In the genomic region with DNA sequence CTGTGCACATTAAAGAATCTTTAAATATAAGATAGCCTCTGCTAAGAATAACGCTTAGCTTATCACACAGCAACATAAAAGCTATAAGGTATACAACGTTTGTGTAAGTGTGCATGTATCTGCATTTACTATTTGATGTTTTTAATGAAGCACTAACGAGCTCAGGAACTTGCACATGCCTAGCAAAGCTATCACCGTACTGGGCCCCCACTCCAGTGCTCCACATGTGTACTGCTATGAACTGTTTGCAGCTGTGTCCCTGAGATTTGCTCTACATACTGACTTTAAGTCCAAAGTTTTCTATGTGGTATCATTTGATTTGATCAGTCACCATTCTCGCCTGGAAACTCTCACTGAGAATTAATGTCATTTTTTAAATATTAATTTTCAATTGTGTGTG, we compare ENCODE assay signal across 25 mouse cellular contexts. TPM values are rescaled to one million over a fixed set of nuclear protein-coding genes. Genes with fewer than 3 reads are reported as not detected.
DNase-seq lines count a peak whose midpoint lies in the region; ATAC-seq and TF ChIP-seq lines count a peak whose summit lies in the region.
"Had no signal": no experiment of that assay in that cellular context is flagged by ENCODE, and none has a peak within 500 bp of the region (broad histone marks: within the 10 kb centered on the region; RNA-seq: fewer than 3 reads in every experiment).

No protein-coding gene starts in this region.

- H3K4me1 ChIP-seq in forebrain, embryonic 11.5 days (replicated peaks; ENCODE audit: control insufficient read depth, insufficient read depth, low read length), result no peaks in the 10 kb centered on the region
- peaks cover 15% of the 10 kb centered on the region for H3K4me1 ChIP-seq in forebrain, embryonic 10.5 days
- H3K4me1 ChIP-seq in hindbrain, embryonic 14.5 days (replicated peaks; ENCODE audit: control insufficient read depth, insufficient read depth, low read length), result peaks cover 21% of the 10 kb centered on the region
- H3K4me1 ChIP-seq in midbrain, embryonic 16.5 days (ENCODE audit: control insufficient read depth, insufficient read depth, low read length), result peaks cover 11% of the 10 kb centered on the region
- no peaks in the 10 kb centered on the region for H3K4me1 ChIP-seq in heart, embryonic 10.5 days
- H3K4me1 ChIP-seq: embryonic facial prominence, embryonic 12.5 days; liver, embryonic 12.5 days had no signal

- H3K4me3 ChIP-seq in forebrain, embryonic 11.5 days (ENCODE audit: low read depth, low read length), result no peak overlapping the region
- no peak overlapping the region for H3K4me3 ChIP-seq in forebrain, embryonic 10.5 days
- no peak overlapping the region for H3K4me3 ChIP-seq in hindbrain, embryonic 14.5 days (replicated peaks; ENCODE audit: low read length)
- no peak overlapping the region for H3K4me3 ChIP-seq in midbrain, embryonic 16.5 days (ENCODE audit: low read depth, low read length)
- no peak overlapping the region for H3K4me3 ChIP-seq in heart, embryonic 10.5 days
- H3K4me3 ChIP-seq: embryonic facial prominence, embryonic 12.5 days; erythroblast, embryonic 14.5 days; heart, embryonic 15.5 days; kidney, embryonic 15.5 days; liver, embryonic 12.5 days had no signal

- no peak for DNase-seq in forebrain, embryonic 11.5 days (ENCODE audit: low spot score)
- no peak for DNase-seq in forebrain, embryonic 10.5 days (ENCODE audit: extremely low spot score, low spot score)
- peak; percentile 14 for DNase-seq in brain, embryonic 14.5 days (ENCODE audit: low read depth)
- no peak for DNase-seq in hindbrain, embryonic 14.5 days (ENCODE audit: low spot score)
- DNase-seq in heart, embryonic 10.5 days (ENCODE audit: low spot score), result no peak
- DNase-seq in testis, postnatal 14 days (ENCODE audit: low spot score), result no peak
- DNase-seq in lung, postnatal 25 days (ENCODE audit: low spot score), result no peak
- DNase-seq: adrenal gland, adult 2 months; cerebellum, adult 9-11 months; gastrocnemius, postnatal 14 days; heart, adult 18-20 months; heart, postnatal 4 days; kidney, postnatal 4 days; layer of hippocampus, adult 9-11 months had no signal

- no peak for TF ChIP-seq CTCF in brain, embryonic 14.5 days (IDR thresholded peaks at IDR 0.05; ENCODE audit: borderline replicate concordance, extremely low read depth, insufficient read depth, insufficient read length)

- H3K27me3 ChIP-seq in forebrain, embryonic 11.5 days (ENCODE audit: control insufficient read depth, insufficient read depth, low read length), result no peaks in the 10 kb centered on the region
- H3K27me3 ChIP-seq in forebrain, embryonic 10.5 days (ENCODE audit: poor library complexity, severe bottlenecking), result no peaks in the 10 kb centered on the region
- no peaks in the 10 kb centered on the region for H3K27me3 ChIP-seq in hindbrain, embryonic 14.5 days (ENCODE audit: control insufficient read depth, insufficient read depth, low read length)
- H3K27me3 ChIP-seq in midbrain, embryonic 16.5 days (ENCODE audit: control insufficient read depth, insufficient read depth, low read depth, low read length), result no peaks in the 10 kb centered on the region
- no peaks in the 10 kb centered on the region for H3K27me3 ChIP-seq in heart, embryonic 10.5 days (ENCODE audit: insufficient read depth, poor library complexity, severe bottlenecking)
- H3K27me3 ChIP-seq: embryonic facial prominence, embryonic 12.5 days; heart, embryonic 15.5 days; kidney, embryonic 15.5 days; liver, embryonic 12.5 days had no signal

- H3K9me3 ChIP-seq in forebrain, embryonic 11.5 days (ENCODE audit: control insufficient read depth, low read length), result no peaks in the 10 kb centered on the region
- H3K9me3 ChIP-seq in forebrain, embryonic 10.5 days, result no peaks in the 10 kb centered on the region
- no peaks in the 10 kb centered on the region for H3K9me3 ChIP-seq in hindbrain, embryonic 14.5 days (ENCODE audit: control insufficient read depth, low read length)
- no peaks in the 10 kb centered on the region for H3K9me3 ChIP-seq in midbrain, embryonic 16.5 days (replicated peaks; ENCODE audit: control insufficient read depth, low read length, poor library complexity, severe bottlenecking)
- H3K9me3 ChIP-seq in heart, embryonic 10.5 days, result no peaks in the 10 kb centered on the region
- H3K9me3 ChIP-seq: embryonic facial prominence, embryonic 12.5 days; heart, embryonic 15.5 days; kidney, embryonic 15.5 days had no signal

- no peak overlapping the region for H3K9ac ChIP-seq in forebrain, embryonic 11.5 days (ENCODE audit: low read length)
- no peak overlapping the region for H3K9ac ChIP-seq in hindbrain, embryonic 14.5 days
- H3K9ac ChIP-seq in midbrain, embryonic 16.5 days (ENCODE audit: low read depth, low read length), result no peak overlapping the region
- H3K9ac ChIP-seq: embryonic facial prominence, embryonic 12.5 days; heart, embryonic 15.5 days; kidney, embryonic 15.5 days; liver, embryonic 12.5 days; lung, embryonic 14.5 days had no signal

- peak; percentile 38 for ATAC-seq in forebrain, embryonic 11.5 days (replicated peaks; ENCODE audit: low FRiP score)
- ATAC-seq in hindbrain, embryonic 14.5 days (ENCODE audit: low FRiP score), result peak; percentile 13; the same call in 1 of the 2 replicates
- peak; percentile 44; the same call in 1 of the 2 replicates for ATAC-seq in midbrain, embryonic 16.5 days
- ATAC-seq: intestine, postnatal 0 days; liver, embryonic 12.5 days had no signal

- H3K36me3 ChIP-seq in forebrain, embryonic 11.5 days (ENCODE audit: control insufficient read depth, insufficient read depth, low read length), result no peaks in the 10 kb centered on the region
- no peaks in the 10 kb centered on the region for H3K36me3 ChIP-seq in forebrain, embryonic 10.5 days (replicated peaks)
- H3K36me3 ChIP-seq in hindbrain, embryonic 14.5 days (replicated peaks; ENCODE audit: control insufficient read depth, insufficient read depth), result no peaks in the 10 kb centered on the region
- H3K36me3 ChIP-seq in midbrain, embryonic 16.5 days (ENCODE audit: control insufficient read depth, insufficient read depth, low read length), result no peaks in the 10 kb centered on the region
- H3K36me3 ChIP-seq in heart, embryonic 10.5 days, result no peaks in the 10 kb centered on the region
- H3K36me3 ChIP-seq: embryonic facial prominence, embryonic 12.5 days; heart, embryonic 15.5 days; kidney, embryonic 15.5 days; liver, embryonic 12.5 days had no signal

- no peak for TF ChIP-seq POLR2A in brain, embryonic 14.5 days (IDR thresholded peaks at IDR 0.05; ENCODE audit: borderline replicate concordance, extremely low read depth, insufficient read depth, insufficient read length, poor library complexity, severe bottlenecking)

- 71% methylated on average over 5 of the region's 5 CpGs for WGBS in forebrain, embryonic 11.5 days
- 86% methylated on average over 5 of the region's 5 CpGs for WGBS in forebrain, embryonic 10.5 days
- WGBS in hindbrain, embryonic 14.5 days, result 76% methylated on average over 5 of the region's 5 CpGs
- 66% methylated on average over 5 of the region's 5 CpGs for WGBS in midbrain, embryonic 16.5 days
- 79% methylated on average over 5 of the region's 5 CpGs for WGBS in heart, embryonic 10.5 days

- no peak overlapping the region for H3K27ac ChIP-seq in forebrain, embryonic 11.5 days (ENCODE audit: low read depth, low read length)
- H3K27ac ChIP-seq in forebrain, embryonic 10.5 days, result no peak overlapping the region
- H3K27ac ChIP-seq in hindbrain, embryonic 14.5 days, result peak overlapping the region; percentile 82; the same call in 1 of the 2 replicates
- H3K27ac ChIP-seq in midbrain, embryonic 16.5 days (ENCODE audit: low read length), result peak overlapping the region; percentile 10; the same call in 1 of the 2 replicates
- H3K27ac ChIP-seq in heart, embryonic 10.5 days, result no peak overlapping the region
- H3K27ac ChIP-seq: embryonic facial prominence, embryonic 12.5 days; heart, embryonic 15.5 days; kidney, embryonic 15.5 days; liver, embryonic 12.5 days; macrophage had no signal

- H3K4me2 ChIP-seq in forebrain, embryonic 11.5 days (ENCODE audit: low read depth, low read length, severe bottlenecking), result no peak overlapping the region
- peak overlapping the region; percentile 57 for H3K4me2 ChIP-seq in hindbrain, embryonic 14.5 days (replicated peaks)
- H3K4me2 ChIP-seq in midbrain, embryonic 16.5 days (ENCODE audit: low read length), result peak overlapping the region; percentile 42
- H3K4me2 ChIP-seq: embryonic facial prominence, embryonic 12.5 days; liver, embryonic 12.5 days had no signal

RNA-seq across cellular contexts. Expression of a gene that starts 51.7 kb away (rescaled TPM):
- polyA plus RNA-seq in forebrain, embryonic 11.5 days (2014; fragmentation: Nextera tagmentation; extraction: Ambion mirVana), result 0.11 TPM in 1 of 2 replicates, not detected in the other
- 0.05 TPM in 1 of 2 replicates, not detected in the other for polyA plus RNA-seq in forebrain, embryonic 10.5 days (2016; fragmentation: Nextera tagmentation; extraction: Ambion mirVana)
- 0.39 and 1.4 TPM in 2 replicates for polyA plus RNA-seq in brain, embryonic 14.5 days (2012; rRNA removed)
- polyA plus RNA-seq in hindbrain, embryonic 14.5 days (2014; fragmentation: Nextera tagmentation; extraction: Ambion mirVana), result 1.9 and 2.2 TPM in 2 replicates
- 1.4 and 2.4 TPM in 2 replicates for polyA plus RNA-seq in midbrain, embryonic 16.5 days (2015; fragmentation: Nextera tagmentation; extraction: Ambion mirVana)
- polyA plus RNA-seq in heart, embryonic 10.5 days (2016; fragmentation: Nextera tagmentation; extraction: Ambion mirVana), result 1.6 and 2.5 TPM in 2 replicates
- polyA plus RNA-seq: adrenal gland, adult 2 months; embryonic facial prominence, embryonic 12.5 days; erythroblast, embryonic 14.5 days; limb, embryonic 11.5 days; liver, embryonic 12.5 days; macrophage; thymus, postnatal 0 days had no signal

Comparison
In these comparisons a context has a peak if more than half of its experiments do, and no peak if none do; other contexts are left out.
1. H3K27ac ChIP-seq: peak in hindbrain, embryonic 14.5 days (single experiment) and midbrain, embryonic 16.5 days (single experiment); none in forebrain, embryonic 11.5 days (single experiment), forebrain, embryonic 10.5 days (single experiment) and heart, embryonic 10.5 days (single experiment).
2. Peak in every context shown above with its lines, with median percentiles within 50 percentile points of each other: ATAC-seq.